Mouse (Mus musculus) fat pad, adult 2 months (tissue): Measurements from ENCODE around the gene Rhobtb1.

Source experiments
- DNase-seq: peaks from one replicate; pipeline ENCODE4 v3.0.0-alpha.2; 2011; ENCODE audit warnings: low read depth, low spot score; ENCODE audit errors: extremely low read depth

The Rhobtb1 gene

GRCm38 (mm10) chr10:69245151-69245550, 93.9 kb downstream of the Rhobtb1 start:
- no peak for DNase-seq

- DNase-seq = no peak
These were observed 94.9 kb downstream of the Rhobtb1 start for GRCm38 (mm10) chr10:69245906-69246668.

- DNase-seq = no peak
These were observed 95.5 kb downstream of the Rhobtb1 start for GRCm38 (mm10) chr10:69246762-69247161.

- no peak for DNase-seq
These were observed 96.2 kb downstream of the Rhobtb1 start for GRCm38 (mm10) chr10:69247311-69248033.

GRCm38 (mm10) chr10:69248261-69249160, 97.3 kb downstream of the Rhobtb1 start:
- no peak for DNase-seq

GRCm38 (mm10) chr10:69251254-69251653, 100.0 kb downstream of the Rhobtb1 start:
- no peak for DNase-seq

GRCm38 (mm10) chr10:69252112-69253074, 101.2 kb downstream of the Rhobtb1 start:
- DNase-seq = no peak

- no peak for DNase-seq
These were observed 101.9 kb downstream of the Rhobtb1 start for GRCm38 (mm10) chr10:69253075-69253685.

- DNase-seq = no peak
These were observed 102.4 kb downstream of the Rhobtb1 start for GRCm38 (mm10) chr10:69253686-69254080.

- no peak for DNase-seq
These were observed 103.2 kb downstream of the Rhobtb1 start for GRCm38 (mm10) chr10:69254390-69254847.

GRCm38 (mm10) chr10:69255594-69255993, 104.4 kb downstream of the Rhobtb1 start:
- no peak for DNase-seq

- no peak for DNase-seq
These were observed 106.4 kb downstream of the Rhobtb1 start for GRCm38 (mm10) chr10:69257592-69258133.

- no peak for DNase-seq
These were observed 107.4 kb downstream of the Rhobtb1 start for GRCm38 (mm10) chr10:69258588-69258987.

GRCm38 (mm10) chr10:69259161-69259560, 107.9 kb downstream of the Rhobtb1 start:
- no peak for DNase-seq

- DNase-seq = no peak
These were observed 108.7 kb downstream of the Rhobtb1 start for GRCm38 (mm10) chr10:69259929-69260328.

- no peak for DNase-seq
These were observed 111.9 kb downstream of the Rhobtb1 start for GRCm38 (mm10) chr10:69262918-69263822.

GRCm38 (mm10) chr10:69263906-69264305, 112.7 kb downstream of the Rhobtb1 start:
- DNase-seq = no peak

GRCm38 (mm10) chr10:69265421-69265820, 114.2 kb downstream of the Rhobtb1 start:
- no peak for DNase-seq
